Mouse (Mus musculus): ENCODE data around the gene Gm15737. TPM values are rescaled to one million over a fixed set of nuclear protein-coding genes. Genes with fewer than 3 reads are reported as not detected.

Gene Gm15737
- polyA plus RNA-seq, 1 experiment from 2014 or later, result 0.05 TPM

GRCm38 (mm10) chr6:92871813-92872212, 2.7 kb downstream of the Gm15737 start:
- WGBS, result 70% methylated on average over 4 of the region's 4 CpGs
- Histone ChIP-seq H3K9me3 (ENCODE audit: control insufficient read depth) (no peaks in the 10 kb centered on the region), H3K4me1 (replicated peaks; ENCODE audit: control insufficient read depth, insufficient read depth, low read length) (no peaks in the 10 kb centered on the region), H3K4me2 (replicated peaks; ENCODE audit: low read depth) (no peak overlapping the region), H3K36me3 (ENCODE audit: control insufficient read depth, insufficient read depth) (no peaks in the 10 kb centered on the region), H3K27me3 (replicated peaks; ENCODE audit: control insufficient read depth, insufficient read depth, low read length) (no peaks in the 10 kb centered on the region), H3K27ac (ENCODE audit: low read depth, low read length) (no peak overlapping the region), H3K4me3 (ENCODE audit: low read depth, low read length) (no peak overlapping the region), H3K9ac (ENCODE audit: low read depth, low read length) (no peak overlapping the region)
- no peak for TF ChIP-seq CTCF (IDR thresholded peaks at IDR 0.05; ENCODE audit: low read depth)
- ATAC-seq, result no peak

GRCm38 (mm10) chr6:92872766-92873165, 3.6 kb downstream of the Gm15737 start:
- no peaks in the 10 kb centered on the region for H3K4me1 ChIP-seq (replicated peaks; ENCODE audit: control insufficient read depth, insufficient read depth, low read length)
- no peak overlapping the region for H3K9ac ChIP-seq (ENCODE audit: low read depth, low read length)
- H3K27me3 ChIP-seq (replicated peaks; ENCODE audit: control insufficient read depth, insufficient read depth, low read length), result no peaks in the 10 kb centered on the region
- TF ChIP-seq CTCF (IDR thresholded peaks at IDR 0.05; ENCODE audit: low read depth), result no peak
- H3K4me2 ChIP-seq (replicated peaks; ENCODE audit: low read depth), result no peak overlapping the region
- ATAC-seq, result no peak
- H3K9me3 ChIP-seq (ENCODE audit: control insufficient read depth), result no peaks in the 10 kb centered on the region
- H3K27ac ChIP-seq (ENCODE audit: low read depth, low read length), result no peak overlapping the region
- no peaks in the 10 kb centered on the region for H3K36me3 ChIP-seq (ENCODE audit: control insufficient read depth, insufficient read depth)
- 82% methylated on average over 10 of the region's 10 CpGs for WGBS
- H3K4me3 ChIP-seq (ENCODE audit: low read depth, low read length), result no peak overlapping the region

- TF ChIP-seq CTCF (IDR thresholded peaks at IDR 0.05; ENCODE audit: low read depth), result no peak
- H3K9ac ChIP-seq (ENCODE audit: low read depth, low read length), result no peak overlapping the region
- no peak overlapping the region for H3K4me3 ChIP-seq (ENCODE audit: low read depth, low read length)
- ATAC-seq, result no peak
- H3K36me3 ChIP-seq (ENCODE audit: control insufficient read depth, insufficient read depth), result 0 out of 2 replicates have a peak, but pooled peaks cover 2% of the 10 kb centered on the region
- H3K4me2 ChIP-seq (replicated peaks; ENCODE audit: low read depth), result no peak overlapping the region
- H3K9me3 ChIP-seq (ENCODE audit: control insufficient read depth), result no peaks in the 10 kb centered on the region
- no peaks in the 10 kb centered on the region for H3K27me3 ChIP-seq (replicated peaks; ENCODE audit: control insufficient read depth, insufficient read depth, low read length)
- WGBS, result 62% methylated on average over 5 of the region's 5 CpGs
- no peaks in the 10 kb centered on the region for H3K4me1 ChIP-seq (replicated peaks; ENCODE audit: control insufficient read depth, insufficient read depth, low read length)
- H3K27ac ChIP-seq (ENCODE audit: low read depth, low read length), result no peak overlapping the region
Measured at GRCm38 (mm10) chr6:92874854-92875253, 5.7 kb downstream of the Gm15737 start.

GRCm38 (mm10) chr6:92875340-92875739, 6.2 kb downstream of the Gm15737 start:
- Histone ChIP-seq H3K9ac (ENCODE audit: low read depth, low read length) (no peak overlapping the region), H3K36me3 (ENCODE audit: control insufficient read depth, insufficient read depth) (0 out of 2 replicates have a peak, but pooled peaks cover 2% of the 10 kb centered on the region), H3K4me2 (replicated peaks; ENCODE audit: low read depth) (no peak overlapping the region), H3K4me1 (replicated peaks; ENCODE audit: control insufficient read depth, insufficient read depth, low read length) (no peaks in the 10 kb centered on the region), H3K27ac (ENCODE audit: low read depth, low read length) (no peak overlapping the region), H3K27me3 (replicated peaks; ENCODE audit: control insufficient read depth, insufficient read depth, low read length) (no peaks in the 10 kb centered on the region), H3K9me3 (ENCODE audit: control insufficient read depth) (no peaks in the 10 kb centered on the region), H3K4me3 (ENCODE audit: low read depth, low read length) (no peak overlapping the region)
- no peak for ATAC-seq
- no peak for TF ChIP-seq CTCF (IDR thresholded peaks at IDR 0.05; ENCODE audit: low read depth)
- WGBS, result 95% methylated on average over 2 of the region's 2 CpGs

GRCm38 (mm10) chr6:92876121-92876520, 7.0 kb downstream of the Gm15737 start:
- WGBS, result 80% methylated on average over 5 of the region's 5 CpGs
- Histone ChIP-seq H3K36me3 (ENCODE audit: control insufficient read depth, insufficient read depth) (0 out of 2 replicates have a peak, but pooled peaks cover 2% of the 10 kb centered on the region), H3K4me3 (ENCODE audit: low read depth, low read length) (no peak overlapping the region), H3K4me2 (replicated peaks; ENCODE audit: low read depth) (no peak overlapping the region), H3K9me3 (ENCODE audit: control insufficient read depth) (no peaks in the 10 kb centered on the region), H3K27me3 (replicated peaks; ENCODE audit: control insufficient read depth, insufficient read depth, low read length) (no peaks in the 10 kb centered on the region), H3K4me1 (replicated peaks; ENCODE audit: control insufficient read depth, insufficient read depth, low read length) (no peaks in the 10 kb centered on the region), H3K27ac (ENCODE audit: low read depth, low read length) (no peak overlapping the region), H3K9ac (ENCODE audit: low read depth, low read length) (no peak overlapping the region)
- no peak for ATAC-seq
- no peak for TF ChIP-seq CTCF (IDR thresholded peaks at IDR 0.05; ENCODE audit: low read depth)

GRCm38 (mm10) chr6:92877236-92877635, 8.1 kb downstream of the Gm15737 start:
- Histone ChIP-seq H3K27me3 (replicated peaks; ENCODE audit: control insufficient read depth, insufficient read depth, low read length) (no peaks in the 10 kb centered on the region), H3K4me2 (replicated peaks; ENCODE audit: low read depth) (no peak overlapping the region), H3K4me1 (replicated peaks; ENCODE audit: control insufficient read depth, insufficient read depth, low read length) (no peaks in the 10 kb centered on the region), H3K9me3 (ENCODE audit: control insufficient read depth) (no peaks in the 10 kb centered on the region), H3K4me3 (ENCODE audit: low read depth, low read length) (no peak overlapping the region), H3K27ac (ENCODE audit: low read depth, low read length) (no peak overlapping the region), H3K9ac (ENCODE audit: low read depth, low read length) (no peak overlapping the region), H3K36me3 (ENCODE audit: control insufficient read depth, insufficient read depth) (0 out of 2 replicates have a peak, but pooled peaks cover 2% of the 10 kb centered on the region)
- TF ChIP-seq CTCF (IDR thresholded peaks at IDR 0.05; ENCODE audit: low read depth), result no peak
- WGBS, result 95% methylated on average over 4 of the region's 4 CpGs
- no peak for ATAC-seq

- Histone ChIP-seq H3K4me2 (replicated peaks; ENCODE audit: low read depth) (no peak overlapping the region), H3K27ac (ENCODE audit: low read depth, low read length) (no peak overlapping the region), H3K36me3 (ENCODE audit: control insufficient read depth, insufficient read depth) (0 out of 2 replicates have a peak, but pooled peaks cover 2% of the 10 kb centered on the region), H3K27me3 (replicated peaks; ENCODE audit: control insufficient read depth, insufficient read depth, low read length) (no peaks in the 10 kb centered on the region), H3K4me1 (replicated peaks; ENCODE audit: control insufficient read depth, insufficient read depth, low read length) (no peaks in the 10 kb centered on the region), H3K9ac (ENCODE audit: low read depth, low read length) (no peak overlapping the region), H3K9me3 (ENCODE audit: control insufficient read depth) (no peaks in the 10 kb centered on the region), H3K4me3 (ENCODE audit: low read depth, low read length) (no peak overlapping the region)
- WGBS, result 86% methylated on average over 5 of the region's 5 CpGs
- TF ChIP-seq CTCF (IDR thresholded peaks at IDR 0.05; ENCODE audit: low read depth), result no peak
- ATAC-seq, result no peak
Measured at GRCm38 (mm10) chr6:92878771-92879170, 9.6 kb downstream of the Gm15737 start.

Measured in intestine, postnatal 0 days (tissue).